Mouse (Mus musculus) embryonic fibroblast, embryonic 13.5 days (primary cell): Measurements from ENCODE around the gene Tsn.

ENCODE experiments used
- CTCF ChIP-seq: IDR thresholded peaks from 2 replicates; pipeline ENCODE4 v1.5.1; 2011; ENCODE audit warnings: mild to moderate bottlenecking, control low read depth, low read length, moderate library complexity, borderline replicate concordance; ENCODE audit not compliant: insufficient read depth
- POLR2A ChIP-seq: IDR thresholded peaks from 2 replicates; pipeline ENCODE4 v1.6.1; 2011; ENCODE audit warnings: low read depth, mild to moderate bottlenecking, control low read depth, low read length, moderate library complexity

DNA sequence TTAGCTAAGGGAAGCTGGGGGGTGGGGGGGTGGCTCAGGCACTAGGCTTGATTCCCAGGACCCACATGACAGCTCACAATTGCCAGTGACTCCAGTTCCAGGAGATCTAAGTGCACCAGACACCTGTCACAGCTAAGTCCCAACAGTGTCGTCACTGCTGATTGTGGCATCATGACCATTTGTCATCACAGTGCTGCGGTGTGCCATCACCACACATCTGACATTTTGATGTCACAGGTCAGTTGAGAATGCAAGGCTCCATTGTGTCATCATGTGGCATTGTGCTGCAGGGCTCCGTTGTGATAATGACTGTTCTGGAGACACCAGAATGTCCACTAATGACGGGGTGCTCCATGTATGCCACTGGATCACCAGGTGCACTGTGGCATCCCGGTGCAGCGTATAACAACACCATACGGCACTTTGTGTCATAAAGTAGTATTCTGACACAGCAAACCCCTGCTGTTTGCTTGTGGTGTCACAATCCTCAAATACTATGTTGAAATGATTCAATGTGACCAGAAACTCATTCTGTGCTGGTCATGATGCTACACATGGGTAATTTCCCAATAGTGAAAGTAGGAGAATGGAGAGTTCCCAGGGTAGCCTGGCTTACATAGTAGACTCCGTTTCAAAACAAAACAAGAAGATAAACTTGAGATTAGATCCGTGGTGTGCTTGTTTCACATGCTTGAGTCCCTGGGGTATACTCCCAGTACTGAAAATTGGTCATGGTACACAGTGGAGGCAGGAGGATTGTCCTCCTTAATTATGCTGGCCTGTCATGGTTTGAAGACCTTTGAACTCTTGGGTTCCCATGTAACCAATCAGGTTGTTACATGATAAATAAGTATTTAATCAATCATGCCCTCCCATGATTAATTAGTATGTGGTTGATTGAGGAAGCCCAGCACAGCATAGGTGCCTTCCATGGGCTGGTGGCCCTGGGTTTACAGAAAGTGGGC, 23.5 kb upstream of the Tsn start:
- no peak for TF ChIP-seq POLR2A
- no peak for TF ChIP-seq CTCF
